Mouse (Mus musculus) kidney, adult 9 months (tissue): ENCODE data around the gene Gm28048.

Experiments
- DNase-seq: peaks from one replicate; pipeline ENCODE4 v3.0.0; 2022

Gm28048 gene

GRCm38 (mm10) chr11:22857705-22858440 is 124.0 kb downstream of the Gm28048 start:
- DNase-seq: no peak

- DNase-seq: no peak
Measured at GRCm38 (mm10) chr11:22857106-22857704, 124.7 kb downstream of the Gm28048 start.

- no peak for DNase-seq
Measured at GRCm38 (mm10) chr11:22856371-22856965, 125.4 kb downstream of the Gm28048 start.

GRCm38 (mm10) chr11:22854571-22854970 is 127.3 kb downstream of the Gm28048 start:
- DNase-seq: no peak

- no peak for DNase-seq
Measured at GRCm38 (mm10) chr11:22853477-22854157, 128.3 kb downstream of the Gm28048 start.

GRCm38 (mm10) chr11:22852510-22852909 is 129.4 kb downstream of the Gm28048 start:
- DNase-seq: no peak

- DNase-seq: peak; percentile 41
Measured at GRCm38 (mm10) chr11:22851416-22851815, 130.5 kb downstream of the Gm28048 start.

- peak; percentile 71 for DNase-seq
Measured at GRCm38 (mm10) chr11:22850077-22850476, 131.8 kb downstream of the Gm28048 start.

- peak; percentile 52 for DNase-seq
Measured at GRCm38 (mm10) chr11:22848649-22849195, 133.2 kb downstream of the Gm28048 start.

- peak; percentile 95 for DNase-seq
Measured at GRCm38 (mm10) chr11:22847732-22848648, 133.9 kb downstream of the Gm28048 start.

GRCm38 (mm10) chr11:22846960-22847731 is 134.7 kb downstream of the Gm28048 start:
- peak; percentile 89 for DNase-seq

- peak; percentile 32 for DNase-seq
Measured at GRCm38 (mm10) chr11:22846093-22846835, 135.6 kb downstream of the Gm28048 start.

GRCm38 (mm10) chr11:22844754-22845718 is 136.9 kb downstream of the Gm28048 start:
- peak; percentile 91 for DNase-seq

GRCm38 (mm10) chr11:22839456-22839855 is 142.4 kb downstream of the Gm28048 start:
- no peak for DNase-seq

- DNase-seq: peak; percentile 59
Measured at GRCm38 (mm10) chr11:22838361-22838760, 143.5 kb downstream of the Gm28048 start.

GRCm38 (mm10) chr11:22836269-22836668 is 145.6 kb downstream of the Gm28048 start:
- no peak for DNase-seq

- DNase-seq: no peak
Measured at GRCm38 (mm10) chr11:22832600-22832999, 149.3 kb downstream of the Gm28048 start.

- DNase-seq: no peak
Measured at GRCm38 (mm10) chr11:22831916-22832315, 150.0 kb downstream of the Gm28048 start.

GRCm38 (mm10) chr11:22830684-22831083 is 151.2 kb downstream of the Gm28048 start:
- DNase-seq: no peak
